Mouse (Mus musculus) liver, adult 2 months (tissue): ENCODE measurements at regions not wholly inside any gene's neighbourhood (a gene's known extent, or its start where the extent isn't known, plus 50 kb on each side); places are given as distances from the start of the nearest gene placed in this dataset.
"Not testable (repeated sequence)": the region's sequence is repeated elsewhere in the genome, so short reads cannot be mapped to it uniquely, and the experiment has no call there.

Experiments
- DNase-seq: peaks from one replicate; pipeline ENCODE4 v3.0.0-alpha.2; 2011; ENCODE audit warnings: low read depth, low spot score; ENCODE audit errors: extremely low read depth
- H3K27ac ChIP-seq: fragments of 200-500 bp; replicated peaks from 2 replicates; pipeline ENCODE4 v1.5.1; 2012; ENCODE audit warnings: low read depth, mild to moderate bottlenecking, control low read depth, inconsistent platforms, low read length; ENCODE audit not compliant: insufficient read depth
- H3K27me3 ChIP-seq: fragments of 200-500 bp; 2 replicates; pipeline ENCODE4 v1.6.1; 2012; ENCODE audit warnings: mild to moderate bottlenecking, moderate library complexity, low read length, inconsistent platforms; ENCODE audit not compliant: control insufficient read depth, insufficient read depth
- H3K36me3 ChIP-seq: fragments of 200-500 bp; 2 replicates; pipeline ENCODE4 v1.6.1; 2012; ENCODE audit warnings: low read length, inconsistent platforms; ENCODE audit not compliant: control insufficient read depth, insufficient read depth
- H3K4me1 ChIP-seq: fragments of 200-500 bp; 2 replicates; pipeline ENCODE4 v1.6.1; 2011; ENCODE audit warnings: low read length; ENCODE audit not compliant: control insufficient read depth, insufficient read depth
- H3K4me3 ChIP-seq: fragments of 200-500 bp; 2 replicates; pipeline ENCODE4 v1.5.1; 2011; ENCODE audit warnings: low read depth, mild to moderate bottlenecking, control low read depth, low read length, moderate library complexity; ENCODE audit not compliant: insufficient read depth
- H3K79me2 ChIP-seq: fragments of 200-500 bp; 2 replicates; pipeline ENCODE4 v1.6.1; 2012; ENCODE audit warnings: inconsistent platforms, mild to moderate bottlenecking, low read length, moderate library complexity; ENCODE audit not compliant: control insufficient read depth, insufficient read depth
- H3K9ac ChIP-seq: fragments of 200-500 bp; 2 replicates; pipeline ENCODE4 v1.6.1; 2012; ENCODE audit warnings: low read depth, mild to moderate bottlenecking, control low read depth, inconsistent platforms, low read length
- CTCF ChIP-seq: fragments of 200-500 bp; IDR thresholded peaks from 2 replicates; pipeline ENCODE4 v1.5.1; 2011; ENCODE audit warnings: low read depth, low read length, control low read depth
- POLR2A ChIP-seq: fragments of 200-500 bp; IDR thresholded peaks from 2 replicates; pipeline ENCODE4 v1.6.1; 2011; ENCODE audit warnings: low read length, control low read depth; ENCODE audit not compliant: insufficient read depth; ENCODE audit errors: extremely low read depth
- WGBS: fragments of 180-500 bp; shearing (Covaris S2); methylation state at CpG from one replicate; pipeline ENCODE4 v1.1.7; 2018; 5-methylcytosine and 5-hydroxymethylcytosine counted together

DNA sequence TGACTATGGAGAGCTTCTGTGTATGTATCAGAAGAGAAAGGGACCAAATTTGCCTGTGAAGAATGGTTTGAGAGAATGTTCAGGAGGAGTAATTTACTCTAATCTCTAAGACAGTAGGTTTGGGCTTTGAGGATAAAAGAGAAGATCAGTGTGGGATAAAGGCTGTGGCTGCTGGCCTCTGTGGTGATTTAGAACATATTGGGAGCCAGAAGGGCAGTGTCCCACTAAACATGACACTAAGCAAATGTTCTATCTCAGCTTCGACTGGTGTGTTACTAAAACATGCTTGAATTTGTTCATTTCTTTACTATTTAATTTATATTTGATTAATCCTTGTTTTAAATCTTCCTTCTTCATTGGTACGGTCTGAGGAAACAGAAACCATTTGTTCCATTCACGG lies 113.1 kb downstream of the Gm21897 start:
- Histone ChIP-seq H3K4me3 (no peak overlapping the region), H3K36me3 (no peaks in the 10 kb centered on the region), H3K9ac (no peak overlapping the region), H3K27ac (no peak overlapping the region), H3K79me2 (no peaks in the 10 kb centered on the region), H3K4me1 (no peaks in the 10 kb centered on the region), H3K27me3 (no peaks in the 10 kb centered on the region)
- WGBS: 79% methylated on average over 3 of the region's 3 CpGs
- no peak for DNase-seq
- TF ChIP-seq CTCF (no peak), POLR2A (no peak)

DNA sequence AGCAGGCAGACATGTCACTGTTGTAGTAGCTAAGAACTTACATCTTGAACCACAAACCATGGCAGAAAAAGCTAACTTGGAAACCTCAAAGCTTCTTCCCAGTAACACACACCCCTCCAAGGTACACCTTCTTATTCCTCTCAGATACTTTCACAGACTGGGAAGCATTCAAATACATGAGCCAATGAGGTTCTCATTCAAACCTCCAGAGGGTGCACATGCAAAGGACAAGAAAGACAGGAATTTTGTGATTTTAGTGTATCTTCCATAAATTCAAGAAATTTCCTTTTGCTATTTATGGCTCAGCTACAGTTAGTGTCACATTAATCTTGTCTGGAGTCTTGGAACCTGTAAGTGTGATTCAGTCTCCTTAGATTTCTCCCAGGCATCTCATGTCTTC lies 115.4 kb downstream of the Gm21897 start:
- no peak for TF ChIP-seq POLR2A
- H3K36me3 ChIP-seq: no peaks in the 10 kb centered on the region
- no peaks in the 10 kb centered on the region for H3K79me2 ChIP-seq
- no peaks in the 10 kb centered on the region for H3K4me1 ChIP-seq
- no peaks in the 10 kb centered on the region for H3K27me3 ChIP-seq
- H3K27ac ChIP-seq: no peak overlapping the region
- no peak for DNase-seq
- H3K9ac ChIP-seq: no peak overlapping the region
- no peak overlapping the region for H3K4me3 ChIP-seq

DNA sequence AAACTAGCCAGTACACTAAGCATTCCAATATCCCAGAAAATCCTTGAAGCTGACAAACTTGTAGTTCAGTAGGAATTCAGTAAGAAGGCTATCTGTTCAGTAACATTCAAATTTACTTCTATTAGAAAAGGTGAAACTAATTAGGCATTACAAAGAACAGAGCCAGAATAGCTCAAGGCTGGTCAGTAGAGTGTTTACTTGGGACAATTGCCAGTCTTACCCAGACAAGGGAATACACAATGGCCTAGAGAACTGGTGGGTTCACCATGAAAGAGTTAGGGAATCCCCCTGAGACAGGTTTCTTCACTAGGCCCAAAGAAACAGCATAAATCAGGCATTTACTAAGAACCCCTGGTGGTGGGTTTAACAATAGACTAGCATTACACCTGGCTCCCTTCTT lies 145.6 kb downstream of the Gm21897 start:
- not testable (repeated sequence) for H3K79me2 ChIP-seq, H3K9ac ChIP-seq, H3K27me3 ChIP-seq, H3K4me3 ChIP-seq, H3K36me3 ChIP-seq, H3K27ac ChIP-seq, DNase-seq, H3K4me1 ChIP-seq

DNA sequence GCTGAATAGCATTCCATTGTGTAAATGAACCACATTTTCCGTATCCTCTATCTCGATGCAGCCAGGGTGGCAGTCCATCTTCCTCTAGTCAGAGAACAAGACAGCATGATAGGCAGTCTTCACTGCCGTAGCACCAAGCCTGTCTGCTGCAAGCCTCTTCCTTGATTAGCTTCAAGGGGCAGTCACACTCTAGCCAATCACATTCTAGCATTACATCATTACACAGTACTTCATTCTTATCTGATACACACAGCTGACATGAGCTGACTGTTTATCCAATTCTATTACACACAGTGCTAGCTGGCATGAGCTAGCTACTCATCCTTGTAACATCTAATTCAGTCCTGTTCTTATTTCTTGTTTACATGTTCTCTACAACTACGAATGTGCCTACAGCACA lies 156.6 kb downstream of the Gm21897 start:
- no peaks in the 10 kb centered on the region for H3K4me1 ChIP-seq
- H3K27me3 ChIP-seq: no peaks in the 10 kb centered on the region
- DNase-seq: no peak
- no peak overlapping the region for H3K9ac ChIP-seq
- H3K4me3 ChIP-seq: no peak overlapping the region
- TF ChIP-seq POLR2A (no peak), CTCF (no peak)
- H3K36me3 ChIP-seq: no peaks in the 10 kb centered on the region
- no peaks in the 10 kb centered on the region for H3K79me2 ChIP-seq
- 71% methylated on average over 4 of the region's 4 CpGs for WGBS
- H3K27ac ChIP-seq: no peak overlapping the region

DNA sequence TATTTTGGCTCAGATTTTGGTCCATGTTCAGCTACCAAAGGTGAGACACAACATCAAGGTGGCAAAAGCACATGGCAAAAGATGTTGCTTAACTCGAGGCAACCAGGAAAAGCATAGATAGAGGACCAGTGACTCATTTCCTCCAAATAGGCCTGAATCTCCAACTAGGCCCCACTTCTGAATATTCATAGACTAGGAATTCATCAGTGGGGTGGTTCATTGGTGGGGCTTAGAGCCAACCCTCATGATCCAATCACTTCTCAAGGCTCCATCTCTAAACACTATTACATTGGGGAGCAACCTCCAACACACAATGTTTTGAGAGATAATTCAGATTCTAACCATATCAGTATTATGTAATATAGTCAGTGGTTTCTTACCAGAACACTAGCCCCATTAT lies 161.6 kb downstream of the Gm21897 start:
- H3K27ac ChIP-seq: no peak overlapping the region
- no peak overlapping the region for H3K9ac ChIP-seq
- no peaks in the 10 kb centered on the region for H3K36me3 ChIP-seq
- no peaks in the 10 kb centered on the region for H3K4me1 ChIP-seq
- 55% methylated on average over 1 of the region's 1 CpGs for WGBS
- TF ChIP-seq CTCF (no peak), POLR2A (no peak)
- H3K79me2 ChIP-seq: no peaks in the 10 kb centered on the region
- 0 out of 2 replicates have a peak, but pooled peaks cover 3% of the 10 kb centered on the region for H3K27me3 ChIP-seq
- no peak overlapping the region for H3K4me3 ChIP-seq
- no peak for DNase-seq

DNA sequence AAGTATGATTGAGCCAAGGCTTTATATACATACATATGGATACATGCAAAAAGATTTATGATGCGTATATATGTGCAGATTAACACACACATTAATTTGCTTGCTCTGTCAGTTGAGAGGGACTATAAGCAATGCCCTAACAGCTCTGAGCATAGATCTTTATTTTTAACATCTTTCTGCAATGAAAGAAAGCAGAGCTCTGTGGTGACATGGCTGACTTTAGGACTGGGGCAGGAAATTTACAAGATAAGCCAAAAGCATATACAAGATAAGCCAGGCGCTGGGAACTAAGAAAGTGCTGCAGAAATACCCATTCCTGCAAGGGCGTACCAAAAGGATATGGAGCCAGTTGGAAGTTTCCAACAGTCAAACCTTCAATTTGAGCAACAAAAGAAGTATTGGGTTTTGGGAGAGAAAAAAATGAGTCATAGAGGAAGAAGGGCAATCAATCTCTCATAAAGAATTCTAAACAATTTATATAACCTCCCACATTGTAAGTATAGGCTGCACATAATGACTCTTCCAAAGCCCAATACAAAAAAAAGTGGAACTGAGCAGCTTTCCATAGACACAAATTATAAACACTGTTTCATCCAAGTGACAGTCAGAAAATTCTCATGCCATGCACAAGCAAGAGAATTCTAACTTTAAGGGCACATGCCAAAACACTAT lies 174.2 kb downstream of the Gm21897 start:
- Histone ChIP-seq H3K27me3 (no peaks in the 10 kb centered on the region), H3K79me2 (no peaks in the 10 kb centered on the region), H3K4me1 (no peaks in the 10 kb centered on the region), H3K9ac (no peak overlapping the region), H3K36me3 (no peaks in the 10 kb centered on the region), H3K4me3 (no peak overlapping the region), H3K27ac (no peak overlapping the region)
- TF ChIP-seq POLR2A (no peak), CTCF (no peak)
- DNase-seq: no peak
- WGBS: 82% methylated on average over 3 of the region's 3 CpGs
